Mouse (Mus musculus): Measurements from ENCODE around the gene Ly6g5c. TPM values are rescaled to one million over a fixed set of nuclear protein-coding genes. Genes with fewer than 3 reads are reported as not detected.
A peak's percentile ranks its signal among the peaks of the same experiment; 100 is the strongest.

The Ly6g5c gene
- polyA plus RNA-seq, 1 experiment from 2014 or later: not detected

DNA sequence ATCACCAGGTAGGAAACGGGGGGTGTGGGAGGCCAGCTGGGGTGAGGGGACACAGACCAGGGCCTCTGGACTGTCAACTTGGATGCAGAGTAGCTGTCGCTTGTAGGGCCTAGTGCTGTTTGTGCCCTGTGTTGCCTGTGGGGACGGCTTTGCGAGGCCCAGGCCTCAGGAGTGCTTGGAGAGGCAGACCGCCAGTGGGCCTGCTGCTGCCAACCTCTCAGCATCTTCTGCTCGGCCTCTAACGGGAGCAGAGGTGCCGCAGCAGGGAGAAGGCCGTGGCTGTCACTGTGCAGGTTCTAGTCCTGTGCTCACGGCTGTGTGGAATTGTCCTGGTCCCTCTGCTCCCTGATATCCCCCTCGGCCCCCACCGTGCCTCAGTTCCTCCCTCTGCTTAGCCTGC is 11.5 kb upstream of the Ly6g5c start:
- 92% methylated on average over 12 of the region's 12 CpGs for WGBS
- Histone ChIP-seq H3K27me3 (replicated peaks; ENCODE audit: control insufficient read depth, insufficient read depth, low read length) (no peaks in the 10 kb centered on the region), H3K4me1 (replicated peaks; ENCODE audit: control insufficient read depth, insufficient read depth, low read length) (no peaks in the 10 kb centered on the region), H3K9ac (ENCODE audit: low read depth, low read length) (no peak overlapping the region), H3K9me3 (ENCODE audit: control insufficient read depth) (no peaks in the 10 kb centered on the region), H3K36me3 (ENCODE audit: control insufficient read depth, insufficient read depth) (peaks cover 97% of the 10 kb centered on the region), H3K27ac (ENCODE audit: low read depth, low read length) (no peak overlapping the region), H3K4me3 (ENCODE audit: low read depth, low read length) (no peak overlapping the region), H3K4me2 (replicated peaks; ENCODE audit: low read depth) (no peak overlapping the region)
- no peak for ATAC-seq
- TF ChIP-seq CTCF (IDR thresholded peaks at IDR 0.05; ENCODE audit: low read depth): no peak

- Histone ChIP-seq H3K4me2 (replicated peaks; ENCODE audit: low read depth) (no peak overlapping the region), H3K36me3 (ENCODE audit: control insufficient read depth, insufficient read depth) (peaks cover 98% of the 10 kb centered on the region), H3K9ac (ENCODE audit: low read depth, low read length) (no peak overlapping the region), H3K4me1 (replicated peaks; ENCODE audit: control insufficient read depth, insufficient read depth, low read length) (no peaks in the 10 kb centered on the region), H3K27me3 (replicated peaks; ENCODE audit: control insufficient read depth, insufficient read depth, low read length) (no peaks in the 10 kb centered on the region), H3K9me3 (ENCODE audit: control insufficient read depth) (no peaks in the 10 kb centered on the region), H3K4me3 (ENCODE audit: low read depth, low read length) (no peak overlapping the region), H3K27ac (ENCODE audit: low read depth, low read length) (no peak overlapping the region)
- TF ChIP-seq CTCF (IDR thresholded peaks at IDR 0.05; ENCODE audit: low read depth): no peak
- ATAC-seq: no peak
- 89% methylated on average over 12 of the region's 12 CpGs for WGBS
Observed at GRCm38 (mm10) chr17:35097164-35097655, 10.9 kb upstream of the Ly6g5c start.

- Histone ChIP-seq H3K9ac (ENCODE audit: low read depth, low read length) (no peak overlapping the region), H3K4me1 (replicated peaks; ENCODE audit: control insufficient read depth, insufficient read depth, low read length) (no peaks in the 10 kb centered on the region), H3K4me3 (ENCODE audit: low read depth, low read length) (no peak overlapping the region), H3K27me3 (replicated peaks; ENCODE audit: control insufficient read depth, insufficient read depth, low read length) (no peaks in the 10 kb centered on the region), H3K27ac (ENCODE audit: low read depth, low read length) (0 out of 2 replicates have a peak overlapping the region, but pooled peaks have one; percentile 21), H3K36me3 (ENCODE audit: control insufficient read depth, insufficient read depth) (peaks cover 80% of the 10 kb centered on the region), H3K9me3 (ENCODE audit: control insufficient read depth) (no peaks in the 10 kb centered on the region), H3K4me2 (replicated peaks; ENCODE audit: low read depth) (no peak overlapping the region; the same call in 1 of the 2 replicates)
- WGBS: 55% methylated on average over 10 of the region's 10 CpGs
- TF ChIP-seq CTCF (IDR thresholded peaks at IDR 0.05; ENCODE audit: low read depth): no peak
- ATAC-seq: 0 out of 2 replicates have a peak, but pooled peaks have one; percentile 11
Observed at GRCm38 (mm10) chr17:35100196-35100765, 7.8 kb upstream of the Ly6g5c start.

DNA sequence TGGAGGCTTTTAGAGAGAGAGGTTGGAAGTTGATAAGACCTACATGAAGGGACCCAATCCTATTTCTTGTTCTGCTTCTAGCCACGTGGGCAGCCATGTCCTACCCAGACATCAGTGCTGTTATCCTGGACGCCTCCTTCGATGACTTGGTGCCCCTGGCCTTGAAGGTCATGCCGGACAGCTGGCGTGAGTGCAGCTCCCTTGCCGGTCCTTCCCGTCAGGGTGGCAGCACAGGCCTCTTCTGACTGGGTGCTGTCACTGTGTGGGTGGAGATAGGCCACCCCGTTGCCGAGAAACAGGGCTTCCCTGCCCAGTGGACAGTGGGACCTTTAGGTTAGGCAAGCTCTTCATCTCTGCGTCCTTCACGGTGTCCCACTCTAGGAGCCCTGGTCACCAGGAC is 6.9 kb upstream of the Ly6g5c start:
- H3K36me3 ChIP-seq (ENCODE audit: control insufficient read depth, insufficient read depth): peaks cover 71% of the 10 kb centered on the region
- TF ChIP-seq CTCF (IDR thresholded peaks at IDR 0.05; ENCODE audit: low read depth): no peak

GRCm38 (mm10) chr17:35102299-35102698 is 5.8 kb upstream of the Ly6g5c start:
- no peak for ATAC-seq
- H3K36me3 ChIP-seq (ENCODE audit: control insufficient read depth, insufficient read depth): peaks cover 59% of the 10 kb centered on the region
- no peak overlapping the region for H3K9ac ChIP-seq (ENCODE audit: low read depth, low read length)

More for the DNA sequence above, 6.9 kb upstream of the Ly6g5c start:
- Histone ChIP-seq H3K27ac (ENCODE audit: low read depth, low read length) (0 out of 2 replicates have a peak overlapping the region, but pooled peaks have one; percentile 15), H3K9ac (ENCODE audit: low read depth, low read length) (no peak overlapping the region), H3K9me3 (ENCODE audit: control insufficient read depth) (no peaks in the 10 kb centered on the region), H3K27me3 (replicated peaks; ENCODE audit: control insufficient read depth, insufficient read depth, low read length) (no peaks in the 10 kb centered on the region), H3K4me3 (ENCODE audit: low read depth, low read length) (no peak overlapping the region), H3K4me2 (replicated peaks; ENCODE audit: low read depth) (no peak overlapping the region), H3K4me1 (replicated peaks; ENCODE audit: control insufficient read depth, insufficient read depth, low read length) (no peaks in the 10 kb centered on the region)
- 92% methylated on average over 11 of the region's 11 CpGs for WGBS
- ATAC-seq: no peak

DNA sequence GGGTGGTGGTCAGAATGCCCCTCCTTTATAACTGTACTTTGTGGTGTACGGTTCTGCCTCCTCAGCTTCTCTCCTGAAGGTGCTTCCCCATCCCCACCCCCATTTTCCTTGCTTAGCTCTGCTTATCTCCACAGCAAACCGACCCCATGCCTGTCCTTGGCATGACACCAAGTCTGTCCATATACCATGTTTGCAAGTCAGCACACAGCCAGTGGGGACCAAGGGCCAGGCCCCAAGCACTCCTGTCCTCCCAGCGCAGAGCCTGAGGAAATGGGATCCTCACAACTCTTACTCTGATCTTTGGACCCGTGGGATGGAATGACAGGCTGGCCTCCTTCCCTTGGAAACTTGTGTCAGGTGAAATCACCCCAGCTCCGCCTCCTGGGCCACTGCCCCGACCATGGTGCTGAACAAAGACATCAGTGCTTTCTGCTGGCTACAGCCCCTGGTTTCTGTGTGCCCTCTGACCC is 4.8 kb upstream of the Ly6g5c start:
- H3K4me3 ChIP-seq (ENCODE audit: low read depth, low read length): no peak overlapping the region
- no peaks in the 10 kb centered on the region for H3K27me3 ChIP-seq (replicated peaks; ENCODE audit: control insufficient read depth, insufficient read depth, low read length)
- H3K4me1 ChIP-seq (replicated peaks; ENCODE audit: control insufficient read depth, insufficient read depth, low read length): no peaks in the 10 kb centered on the region
- H3K4me2 ChIP-seq (replicated peaks; ENCODE audit: low read depth): no peak overlapping the region; the same call in 1 of the 2 replicates
- H3K36me3 ChIP-seq (ENCODE audit: control insufficient read depth, insufficient read depth): peaks cover 51% of the 10 kb centered on the region
- 33% methylated on average over 6 of the region's 6 CpGs for WGBS
- no peak for TF ChIP-seq CTCF (IDR thresholded peaks at IDR 0.05; ENCODE audit: low read depth)
- H3K9ac ChIP-seq (ENCODE audit: low read depth, low read length): no peak overlapping the region
- no peaks in the 10 kb centered on the region for H3K9me3 ChIP-seq (ENCODE audit: control insufficient read depth)
- peak; percentile 82 for ATAC-seq
- peak overlapping the region; percentile 64 for H3K27ac ChIP-seq (ENCODE audit: low read depth, low read length)

More at GRCm38 (mm10) chr17:35102299-35102698, 5.8 kb upstream of the Ly6g5c start:
- Histone ChIP-seq H3K4me1 (replicated peaks; ENCODE audit: control insufficient read depth, insufficient read depth, low read length) (no peaks in the 10 kb centered on the region), H3K4me3 (ENCODE audit: low read depth, low read length) (no peak overlapping the region), H3K27ac (ENCODE audit: low read depth, low read length) (peak overlapping the region; percentile 21; the same call in 1 of the 2 replicates), H3K9me3 (ENCODE audit: control insufficient read depth) (no peaks in the 10 kb centered on the region), H3K27me3 (replicated peaks; ENCODE audit: control insufficient read depth, insufficient read depth, low read length) (no peaks in the 10 kb centered on the region), H3K4me2 (replicated peaks; ENCODE audit: low read depth) (no peak overlapping the region)
- 76% methylated on average over 8 of the region's 8 CpGs for WGBS
- no peak for TF ChIP-seq CTCF (IDR thresholded peaks at IDR 0.05; ENCODE audit: low read depth)

All from intestine, postnatal 0 days (tissue).